Mouse (Mus musculus): ENCODE measurements around the gene Tmem126b. TPM values are rescaled to one million over a fixed set of nuclear protein-coding genes. Genes with fewer than 3 reads are reported as not detected.

Gene Tmem126b
- polyA plus RNA-seq, 1 experiment from 2014 or later: 36.9 TPM

GRCm38 (mm10) chr7:90457517-90457916, 18.3 kb downstream of the Tmem126b start:
- peak overlapping the region; percentile 72 for H3K4me3 ChIP-seq (ENCODE audit: low read length)
- H3K4me2 ChIP-seq (ENCODE audit: low read depth, low read length): peak overlapping the region; percentile 78
- H3K27ac ChIP-seq (ENCODE audit: low read length): peak overlapping the region; percentile 88
- H3K36me3 ChIP-seq (ENCODE audit: control insufficient read depth, insufficient read depth, low read length): no peaks in the 10 kb centered on the region
- 11% methylated on average over 10 of the region's 10 CpGs for WGBS
- peak; percentile 55 for ATAC-seq
- H3K9ac ChIP-seq (ENCODE audit: low read depth, low read length): peak overlapping the region; percentile 83
- H3K4me1 ChIP-seq (ENCODE audit: control insufficient read depth, insufficient read depth, low read length): peaks cover 9% of the 10 kb centered on the region
- no peaks in the 10 kb centered on the region for H3K9me3 ChIP-seq (ENCODE audit: control insufficient read depth, low read length)
- peaks cover 3% of the 10 kb centered on the region; the same call in 1 of the 2 replicates for H3K27me3 ChIP-seq (replicated peaks; ENCODE audit: control insufficient read depth, insufficient read depth, low read length)

- Histone ChIP-seq H3K9me3 (ENCODE audit: control insufficient read depth, low read length) (no peaks in the 10 kb centered on the region), H3K27ac (ENCODE audit: low read length) (peak within 1 kb of the TSS; percentile 88), H3K4me2 (ENCODE audit: low read depth, low read length) (peak within 1 kb of the TSS; percentile 78), H3K4me1 (ENCODE audit: control insufficient read depth, insufficient read depth, low read length) (peaks cover 9% of the 10 kb centered on the region), H3K9ac (ENCODE audit: low read depth, low read length) (peak within 1 kb of the TSS; percentile 83), H3K4me3 (ENCODE audit: low read length) (peak within 1 kb of the TSS; percentile 72), H3K36me3 (ENCODE audit: control insufficient read depth, insufficient read depth, low read length) (no peaks in the 10 kb centered on the region), H3K27me3 (replicated peaks; ENCODE audit: control insufficient read depth, insufficient read depth, low read length) (peaks cover 3% of the 10 kb centered on the region; the same call in 1 of the 2 replicates)
- under 1% methylated on average over 41 of the region's 41 CpGs for WGBS
- ATAC-seq: peak; percentile 97
Observed at GRCm38 (mm10) chr7:90456845-90457468, 18.8 kb downstream of the Tmem126b start, which contains the start of gene Tmem126a. TSS of gene Tmem126a (minus strand) at chr7:90457229.

- peaks cover 2% of the 10 kb centered on the region; the same call in 1 of the 2 replicates for H3K36me3 ChIP-seq (ENCODE audit: control insufficient read depth, insufficient read depth, low read length)
- H3K27me3 ChIP-seq (replicated peaks; ENCODE audit: control insufficient read depth, insufficient read depth, low read length): no peaks in the 10 kb centered on the region; the same call in 1 of the 2 replicates
- no peaks in the 10 kb centered on the region for H3K9me3 ChIP-seq (ENCODE audit: control insufficient read depth, low read length)
- WGBS: 21% methylated on average over 7 of the region's 7 CpGs
- H3K4me3 ChIP-seq (ENCODE audit: low read length): peak overlapping the region; percentile 72
- H3K27ac ChIP-seq (ENCODE audit: low read length): peak overlapping the region; percentile 39
- H3K4me2 ChIP-seq (ENCODE audit: low read depth, low read length): peak overlapping the region; percentile 78
- no peak for ATAC-seq
- H3K9ac ChIP-seq (ENCODE audit: low read depth, low read length): peak overlapping the region; percentile 83
- H3K4me1 ChIP-seq (ENCODE audit: control insufficient read depth, insufficient read depth, low read length): peaks cover 9% of the 10 kb centered on the region
Observed at GRCm38 (mm10) chr7:90456149-90456844, 19.5 kb downstream of the Tmem126b start.

- under 1% methylated on average over 6 of the region's 6 CpGs for WGBS
- ATAC-seq: no peak
Observed at GRCm38 (mm10) chr7:90444206-90444605, 31.6 kb downstream of the Tmem126b start.

GRCm38 (mm10) chr7:90443101-90444091, 32.4 kb downstream of the Tmem126b start:
- H3K4me2 ChIP-seq (ENCODE audit: low read depth, low read length): peak overlapping the region; percentile 90
- H3K4me1 ChIP-seq (ENCODE audit: control insufficient read depth, insufficient read depth, low read length): no peaks in the 10 kb centered on the region; the same call in 1 of the 2 replicates
- H3K9me3 ChIP-seq (ENCODE audit: control insufficient read depth, low read length): no peaks in the 10 kb centered on the region
- H3K27me3 ChIP-seq (replicated peaks; ENCODE audit: control insufficient read depth, insufficient read depth, low read length): no peaks in the 10 kb centered on the region
- H3K27ac ChIP-seq (ENCODE audit: low read length): peak overlapping the region; percentile 99
- H3K9ac ChIP-seq (ENCODE audit: low read depth, low read length): peak overlapping the region; percentile 100
- no peaks in the 10 kb centered on the region for H3K36me3 ChIP-seq (ENCODE audit: control insufficient read depth, insufficient read depth, low read length)
- peak overlapping the region; percentile 99 for H3K4me3 ChIP-seq (ENCODE audit: low read length)
- ATAC-seq: peak; percentile 79
- whole genome bisulfite sequencing: under 1% methylated on average over 122 of the region's 123 CpGs

More at GRCm38 (mm10) chr7:90444206-90444605, 31.6 kb downstream of the Tmem126b start:
- Histone ChIP-seq H3K9ac (ENCODE audit: low read depth, low read length) (peak overlapping the region; percentile 100), H3K4me3 (ENCODE audit: low read length) (peak overlapping the region; percentile 99), H3K4me2 (ENCODE audit: low read depth, low read length) (peak overlapping the region; percentile 90), H3K27me3 (replicated peaks; ENCODE audit: control insufficient read depth, insufficient read depth, low read length) (no peaks in the 10 kb centered on the region), H3K36me3 (ENCODE audit: control insufficient read depth, insufficient read depth, low read length) (no peaks in the 10 kb centered on the region), H3K27ac (ENCODE audit: low read length) (0 out of 2 replicates have a peak overlapping the region, but pooled peaks have one; percentile 4), H3K9me3 (ENCODE audit: control insufficient read depth, low read length) (no peaks in the 10 kb centered on the region), H3K4me1 (ENCODE audit: control insufficient read depth, insufficient read depth, low read length) (no peaks in the 10 kb centered on the region; the same call in 1 of the 2 replicates)

- WGBS: under 1% methylated on average over 54 of the region's 54 CpGs
- Histone ChIP-seq H3K9me3 (ENCODE audit: control insufficient read depth, low read length) (no peaks in the 10 kb centered on the region), H3K4me1 (ENCODE audit: control insufficient read depth, insufficient read depth, low read length) (no peaks in the 10 kb centered on the region; the same call in 1 of the 2 replicates), H3K27ac (ENCODE audit: low read length) (peak within 1 kb of the TSS; percentile 99), H3K27me3 (replicated peaks; ENCODE audit: control insufficient read depth, insufficient read depth, low read length) (no peaks in the 10 kb centered on the region), H3K4me3 (ENCODE audit: low read length) (peak within 1 kb of the TSS; percentile 99), H3K4me2 (ENCODE audit: low read depth, low read length) (peak within 1 kb of the TSS; percentile 90), H3K36me3 (ENCODE audit: control insufficient read depth, insufficient read depth, low read length) (no peaks in the 10 kb centered on the region), H3K9ac (ENCODE audit: low read depth, low read length) (peak within 1 kb of the TSS; percentile 100)
- ATAC-seq: peak; percentile 96
Observed at GRCm38 (mm10) chr7:90442518-90443080, 33.2 kb downstream of the Tmem126b start, which contains the start of gene Crebzf. TSS of gene Crebzf (plus strand) at chr7:90442729.

- Histone ChIP-seq H3K27ac (ENCODE audit: low read length) (peak overlapping the region; percentile 41), H3K4me2 (ENCODE audit: low read depth, low read length) (peak overlapping the region; percentile 59), H3K4me3 (ENCODE audit: low read length) (peak overlapping the region; percentile 99), H3K27me3 (replicated peaks; ENCODE audit: control insufficient read depth, insufficient read depth, low read length) (no peaks in the 10 kb centered on the region), H3K9me3 (ENCODE audit: control insufficient read depth, low read length) (no peaks in the 10 kb centered on the region), H3K4me1 (ENCODE audit: control insufficient read depth, insufficient read depth, low read length) (no peaks in the 10 kb centered on the region; the same call in 1 of the 2 replicates), H3K36me3 (ENCODE audit: control insufficient read depth, insufficient read depth, low read length) (no peaks in the 10 kb centered on the region), H3K9ac (ENCODE audit: low read depth, low read length) (peak overlapping the region; percentile 62)
- WGBS: 15% methylated on average over 4 of the region's 4 CpGs
- peak; percentile 15 for ATAC-seq
Observed at GRCm38 (mm10) chr7:90442070-90442469, 33.7 kb downstream of the Tmem126b start.

GRCm38 (mm10) chr7:90440044-90440443, 35.8 kb downstream of the Tmem126b start:
- Histone ChIP-seq H3K4me1 (ENCODE audit: control insufficient read depth, insufficient read depth, low read length) (no peaks in the 10 kb centered on the region), H3K4me3 (ENCODE audit: low read length) (no peak overlapping the region), H3K27ac (ENCODE audit: low read length) (no peak overlapping the region), H3K9me3 (ENCODE audit: control insufficient read depth, low read length) (no peaks in the 10 kb centered on the region), H3K9ac (ENCODE audit: low read depth, low read length) (no peak overlapping the region), H3K27me3 (replicated peaks; ENCODE audit: control insufficient read depth, insufficient read depth, low read length) (no peaks in the 10 kb centered on the region), H3K4me2 (ENCODE audit: low read depth, low read length) (no peak overlapping the region), H3K36me3 (ENCODE audit: control insufficient read depth, insufficient read depth, low read length) (no peaks in the 10 kb centered on the region)
- ATAC-seq: no peak
- 79% methylated on average over 4 of the region's 4 CpGs for WGBS
